Mouse (Mus musculus) liver, embryonic 14.5 days (tissue): Measurements from ENCODE around the gene 1700123O20Rik.

ENCODE experiments used
- CTCF ChIP-seq: IDR thresholded peaks from 2 replicates; pipeline ENCODE4 v1.5.1; 2016; ENCODE audit warnings: antibody characterized with exemption, low read depth, control low read depth
- EP300 ChIP-seq: IDR thresholded peaks from 2 replicates; pipeline ENCODE4 v1.6.1; 2016; ENCODE audit warnings: antibody characterized with exemption, low read depth

DNA sequence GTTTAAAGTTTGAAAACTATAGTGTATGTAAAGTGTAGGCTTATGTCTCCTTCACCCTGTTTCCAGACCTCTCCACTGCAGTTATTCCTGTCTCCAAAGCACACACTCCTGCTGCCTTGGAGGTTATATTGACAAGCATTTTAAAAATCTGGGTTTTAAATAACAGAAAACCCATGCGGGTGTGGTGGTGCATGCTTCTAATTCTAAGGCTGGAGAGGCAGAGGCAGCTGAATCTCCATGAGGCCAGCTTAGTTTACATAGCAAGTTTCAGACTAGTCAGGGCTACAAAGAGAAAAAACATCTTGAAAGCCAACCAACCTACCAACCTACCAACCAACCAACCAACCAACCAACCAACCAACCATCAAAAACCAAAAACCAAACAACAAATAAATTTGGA lies 29.4 kb downstream of the 1700123O20Rik start:
- TF ChIP-seq EP300: no peak
- no peak for TF ChIP-seq CTCF
